ENCODE assay signal across 8 mouse cellular contexts in the genomic region with DNA sequence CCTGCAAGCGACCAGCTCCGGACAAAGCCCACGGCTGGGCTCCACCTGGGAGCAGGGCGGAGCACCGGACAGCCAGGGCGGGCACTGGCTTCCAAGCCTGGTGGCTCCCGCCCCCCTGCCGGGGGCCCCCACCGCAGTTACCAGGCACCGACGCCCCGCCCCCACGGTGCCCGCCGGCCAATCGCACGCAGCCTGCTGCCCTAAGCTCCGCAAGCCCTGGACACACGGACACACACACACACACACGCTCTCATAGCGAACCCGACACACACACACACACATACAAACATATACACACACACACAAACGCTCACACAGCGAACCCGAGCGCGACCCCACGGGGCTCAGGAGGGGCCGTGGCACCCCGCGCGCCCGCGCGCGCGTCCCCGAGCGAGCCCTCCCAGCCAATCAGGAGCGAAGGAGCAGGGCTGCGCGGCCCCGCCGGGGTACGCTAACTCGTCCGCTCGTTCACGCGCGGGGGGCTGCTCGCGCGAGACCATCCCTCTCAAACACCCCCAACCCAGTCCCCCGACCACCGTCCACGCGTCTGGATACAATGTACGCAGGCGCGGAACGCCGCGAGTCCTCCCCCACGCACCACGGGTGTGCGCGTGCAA. TPM values are rescaled to one million over a fixed set of nuclear protein-coding genes. Genes with fewer than 3 reads are reported as not detected.
DNase-seq lines count a peak whose midpoint lies in the region; ATAC-seq lines count a peak whose summit lies in the region.

No protein-coding gene starts in this region.

- H3K9ac ChIP-seq in hindbrain, embryonic 14.5 days = peak overlapping the region; percentile 99

- WGBS in hindbrain, embryonic 14.5 days = under 1% methylated on average over 65 of the region's 68 CpGs

- peak; percentile 82 for ATAC-seq in hindbrain, embryonic 14.5 days (ENCODE audit: low FRiP score)

- H3K27ac ChIP-seq in hindbrain, embryonic 14.5 days = peak overlapping the region; percentile 100

- peak overlapping the region; percentile 84 for H3K4me3 ChIP-seq in hindbrain, embryonic 14.5 days (replicated peaks; ENCODE audit: low read length)

- H3K4me2 ChIP-seq in hindbrain, embryonic 14.5 days (replicated peaks) = peak overlapping the region; percentile 67

- no peaks in the 10 kb centered on the region for H3K27me3 ChIP-seq in hindbrain, embryonic 14.5 days (ENCODE audit: control insufficient read depth, insufficient read depth, low read length)

- DNase-seq in NIH3T3 (ENCODE audit: low read depth) = peak; percentile 98
- peak; percentile 98 to 99 for DNase-seq in cerebellum, postnatal 10 days
- DNase-seq in frontal cortex, postnatal 14 days (ENCODE audit: low spot score in 2 of 2) = peak; percentile 86 to 91
- DNase-seq in hindbrain, embryonic 14.5 days (ENCODE audit: low spot score) = peak; percentile 95
- DNase-seq in layer of hippocampus, postnatal 36 days = peak; percentile 86 to 87
- DNase-seq in lung, postnatal 36 days = peak; percentile 97
- peak; percentile 99 for DNase-seq in retina, postnatal 1 day
- DNase-seq in urinary bladder, adult 18-20 months (ENCODE audit: low spot score in 2 of 2) = peak; percentile 92 to 94

- peaks cover 27% of the 10 kb centered on the region for H3K36me3 ChIP-seq in hindbrain, embryonic 14.5 days (replicated peaks; ENCODE audit: control insufficient read depth, insufficient read depth)

- H3K4me1 ChIP-seq in hindbrain, embryonic 14.5 days (replicated peaks; ENCODE audit: control insufficient read depth, insufficient read depth, low read length) = peaks cover 33% of the 10 kb centered on the region

- no peaks in the 10 kb centered on the region for H3K9me3 ChIP-seq in hindbrain, embryonic 14.5 days (ENCODE audit: control insufficient read depth, low read length)

RNA-seq across cellular contexts. Expression of gene Gtf2i, which starts 1.0 kb away (rescaled TPM):
- 126 TPM in 2 replicates for polyA plus RNA-seq in hindbrain, embryonic 14.5 days (2014; fragmentation: Nextera tagmentation; extraction: Ambion mirVana)
- total RNA-seq in layer of hippocampus, postnatal 36 days (2021) = 100 to 1,000 TPM; 215 to 234 TPM

Comparison
In these comparisons a context has a peak if more than half of its experiments do, and no peak if none do; other contexts are left out.
1. Peak in every context shown above with its lines: DNase-seq, ATAC-seq, H3K4me3 ChIP-seq and H3K27ac ChIP-seq.